Mouse (Mus musculus) lung, postnatal 36 days (tissue): ENCODE results near the gene Antxr1.
"Not testable (repeated sequence)": the region's sequence is repeated elsewhere in the genome, so short reads cannot be mapped to it uniquely, and the experiment has no call there.

ENCODE experiments used
- DNase-seq: peaks from one replicate; pipeline ENCODE4 v3.0.0; 2022; ENCODE audit warnings: mixed read lengths

Gene Antxr1

GRCm38 (mm10) chr6:87099671-87100296, 235.8 kb downstream of the Antxr1 start:
- peak; percentile 61 for DNase-seq

- no peak for DNase-seq
Measured at GRCm38 (mm10) chr6:87099261-87099660, 236.4 kb downstream of the Antxr1 start.

- DNase-seq, result not testable (repeated sequence)
Measured at GRCm38 (mm10) chr6:87093631-87094030, 242.0 kb downstream of the Antxr1 start.

- no peak for DNase-seq
Measured at GRCm38 (mm10) chr6:87092476-87092875, 243.1 kb downstream of the Antxr1 start.

- no peak for DNase-seq
Measured at GRCm38 (mm10) chr6:87090877-87091276, 244.7 kb downstream of the Antxr1 start.

- DNase-seq, result no peak
Measured at GRCm38 (mm10) chr6:87088356-87088755, 247.3 kb downstream of the Antxr1 start.

GRCm38 (mm10) chr6:87085026-87085425, 250.6 kb downstream of the Antxr1 start:
- peak; percentile 53 for DNase-seq
